Mouse (Mus musculus) activated CD4-positive, CD25-positive, alpha-beta regulatory T cell (primary cell): ENCODE results near the gene Dhx29. TPM values are rescaled to one million over a fixed set of nuclear protein-coding genes. Genes with fewer than 3 reads are reported as not detected.

Source experiments
- polyA plus RNA-seq, 2 experiments: library from polyadenylated mRNA; unstranded; fragments of 100-300 nt; shearing (Covaris generic); gene quantifications; one replicate each; pipeline ENCODE4 v1.2.1; 2017

Dhx29 gene
- 10 to 100 TPM; 23.7 to 23.9 TPM for polyA plus RNA-seq

DNA sequence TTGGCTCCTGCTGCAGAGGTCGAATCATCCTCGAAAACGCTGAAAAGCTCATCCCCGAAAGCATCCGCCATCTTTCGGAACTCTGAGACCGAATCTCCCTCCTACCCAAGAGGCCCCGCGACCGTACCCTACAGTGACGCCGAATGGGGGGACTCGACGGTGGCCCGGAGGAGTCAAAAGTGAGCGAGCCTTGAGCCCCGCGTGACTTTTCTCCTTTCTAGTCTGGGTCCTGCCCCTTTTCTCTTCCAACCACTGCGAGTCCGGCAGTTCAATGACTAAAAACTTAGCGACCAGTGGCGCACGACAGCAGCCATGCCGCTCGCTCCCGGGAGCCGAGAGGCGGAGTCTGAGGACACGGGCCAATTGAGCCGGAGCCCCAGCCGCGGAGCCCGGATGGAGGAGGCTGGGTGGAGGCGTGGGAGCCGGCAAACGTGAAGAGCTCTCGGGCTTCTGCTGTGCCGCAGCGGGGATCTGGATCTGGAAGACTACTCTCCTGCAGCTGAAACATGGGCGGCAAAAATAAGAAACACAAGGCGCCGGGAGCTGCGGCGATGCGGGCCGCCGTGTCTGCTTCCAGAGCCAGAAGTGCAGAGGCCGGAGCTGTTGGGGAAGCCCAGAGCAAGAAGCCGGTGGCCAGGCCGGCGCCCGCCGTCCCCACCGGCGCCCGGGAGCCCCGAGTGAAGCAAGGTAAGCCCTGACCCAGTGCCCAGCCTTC, at the start of gene Dhx29, which contains the start of gene Mtrex:
Dhx29 (plus strand) TSS at position 168 of the 715 bp plus-strand sequence.
Mtrex (minus strand) TSS at position 112 of the 715 bp plus-strand sequence.

DNA sequence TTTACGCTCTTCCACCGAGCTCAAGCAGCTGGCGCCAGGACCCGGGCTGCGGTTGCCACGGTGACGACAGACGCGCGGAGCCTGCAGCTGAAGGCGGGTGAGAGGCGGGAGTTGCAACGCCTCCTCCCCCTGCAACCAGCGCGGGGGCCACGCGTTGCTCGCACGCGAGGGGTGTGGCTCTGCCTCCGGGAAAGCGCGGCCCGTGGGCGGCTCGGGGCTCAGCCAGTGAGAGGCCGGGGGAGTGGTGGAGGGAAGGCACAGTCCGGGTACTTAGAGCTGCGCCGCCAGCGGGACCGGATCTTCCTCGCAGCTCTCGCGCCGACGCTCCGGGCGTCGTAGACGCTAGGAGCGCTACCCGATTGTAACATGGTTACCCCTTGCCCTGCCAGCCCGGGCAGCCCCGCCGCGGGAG, 60.3 kb downstream of the Dhx29 start, which contains the start of gene Ccno:
Ccno (plus strand) TSS at position 271 of the 412 bp plus-strand sequence.

DNA sequence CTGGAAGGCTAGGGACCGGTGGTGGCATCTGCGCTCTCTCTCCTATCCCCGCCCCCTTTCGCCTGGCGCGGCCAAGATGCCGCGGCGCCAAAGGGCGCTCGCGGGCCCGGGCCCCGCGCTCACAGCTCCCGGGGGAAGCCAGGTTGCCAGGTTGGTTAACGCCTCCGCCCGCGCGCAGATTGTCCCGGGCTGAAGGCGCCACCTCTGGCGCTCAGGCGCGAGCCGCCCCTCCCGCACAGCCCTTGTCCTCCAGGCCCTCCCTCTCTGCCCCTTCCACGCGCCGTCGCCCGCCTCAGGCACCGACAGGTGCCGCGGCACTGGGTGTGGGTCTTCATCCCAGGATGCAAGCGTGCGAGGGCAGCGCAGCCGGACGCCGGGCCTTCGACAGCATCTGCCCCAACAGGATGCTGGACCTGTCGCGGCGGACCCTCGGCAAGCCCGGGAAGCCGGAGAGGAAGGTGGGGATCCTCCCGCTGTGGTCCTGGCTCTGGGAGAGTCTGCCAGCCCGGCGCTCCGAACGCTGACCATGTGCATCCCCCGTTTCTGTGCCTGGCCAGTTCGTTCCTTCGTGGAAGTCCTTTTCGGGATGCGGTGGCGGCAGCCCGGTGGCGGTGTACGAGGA, 66.4 kb downstream of the Dhx29 start, which contains the start of gene Mcidas:
Mcidas (plus strand) TSS at position 315 of the 622 bp plus-strand sequence.

Other genes starting within 250 kb of the Dhx29 start
- 1 to 10 TPM in 1 of 2 experiments, under 1 TPM in 1; 0.87 to 1.1 TPM for gene Plpp1, start 126.7 kb upstream of the Dhx29 start, polyA plus RNA-seq
- 10 to 100 TPM; 69.2 to 73.0 TPM for gene Mtrex, start 56 bp upstream of the Dhx29 start, polyA plus RNA-seq
- gene Ccno, start 60.3 kb downstream of the Dhx29 start, polyA plus RNA-seq, result not detected
- under 1 TPM in 1 of 2 experiments, not detected in 1; 0.31 TPM for gene Mcidas, start 66.4 kb downstream of the Dhx29 start, polyA plus RNA-seq
- not detected for gene Cdc20b, start 107.7 kb downstream of the Dhx29 start, polyA plus RNA-seq
- not detected for gene Gpx8, start 119.0 kb downstream of the Dhx29 start, polyA plus RNA-seq
- 10 to 100 TPM in 1 of 2 experiments, 1 to 10 TPM in 1; 3.0 to 20.1 TPM for gene Gzma, start 173.5 kb downstream of the Dhx29 start, polyA plus RNA-seq